Mouse (Mus musculus): ENCODE measurements around the gene Cpeb3. TPM values are rescaled to one million over a fixed set of nuclear protein-coding genes. Genes with fewer than 3 reads are reported as not detected.
"Not testable (repeated sequence)": the region's sequence is repeated elsewhere in the genome, so short reads cannot be mapped to it uniquely, and the experiment has no call there.

Gene Cpeb3
- polyA plus RNA-seq, 1 experiment from 2014 or later = 1.1 TPM

GRCm38 (mm10) chr19:37078064-37078463, 130.3 kb downstream of the Cpeb3 start:
- WGBS = 50% methylated on average over 4 of the region's 4 CpGs
- no peak overlapping the region for H3K9ac ChIP-seq
- no peaks in the 10 kb centered on the region for H3K9me3 ChIP-seq (replicated peaks)
- no peak overlapping the region for H3K4me3 ChIP-seq (replicated peaks)
- no peak overlapping the region for H3K4me2 ChIP-seq (replicated peaks)
- no peaks in the 10 kb centered on the region for H3K27me3 ChIP-seq
- no peak overlapping the region for H3K27ac ChIP-seq (replicated peaks)
- no peak for ATAC-seq (ENCODE audit: insufficient number of reproducible peaks, low FRiP score, low TSS enrichment, low read depth)
- H3K4me1 ChIP-seq = no peaks in the 10 kb centered on the region
- no peaks in the 10 kb centered on the region for H3K36me3 ChIP-seq

DNA sequence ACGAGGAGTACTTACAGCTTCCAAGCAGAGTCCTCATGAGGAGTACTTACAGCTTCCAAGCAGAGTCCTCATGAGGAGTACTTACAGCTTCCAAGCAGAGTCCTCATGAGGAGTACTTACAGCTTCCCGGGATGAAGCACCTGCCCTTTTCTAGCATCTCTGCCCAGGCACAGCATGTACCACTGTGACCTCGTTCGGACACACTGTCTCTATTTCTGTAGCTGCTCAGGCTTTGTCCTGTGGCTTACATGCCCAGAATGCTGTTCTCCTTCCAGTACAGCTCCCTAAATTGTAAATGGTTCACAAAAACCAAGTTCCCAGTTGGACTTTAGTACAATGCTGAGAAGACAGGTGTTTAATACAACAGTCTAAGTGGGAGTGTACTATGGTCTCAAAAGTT, 131.1 kb downstream of the Cpeb3 start:
- WGBS = 86% methylated on average over 4 of the region's 4 CpGs
- H3K9ac ChIP-seq; ATAC-seq (ENCODE audit: insufficient number of reproducible peaks, low FRiP score, low TSS enrichment, low read depth); H3K36me3 ChIP-seq; H3K9me3 ChIP-seq (replicated peaks); H3K4me3 ChIP-seq (replicated peaks); H3K27me3 ChIP-seq; H3K4me2 ChIP-seq (replicated peaks); H3K27ac ChIP-seq (replicated peaks); H3K4me1 ChIP-seq: not testable (repeated sequence)

- WGBS = 70% methylated on average over 4 of the region's 4 CpGs
- H3K4me3 ChIP-seq (replicated peaks) = no peak overlapping the region
- H3K4me2 ChIP-seq (replicated peaks) = no peak overlapping the region
- H3K9me3 ChIP-seq (replicated peaks) = no peaks in the 10 kb centered on the region
- H3K27ac ChIP-seq (replicated peaks) = no peak overlapping the region
- H3K27me3 ChIP-seq = no peaks in the 10 kb centered on the region
- no peak for ATAC-seq (ENCODE audit: insufficient number of reproducible peaks, low FRiP score, low TSS enrichment, low read depth)
- no peaks in the 10 kb centered on the region for H3K4me1 ChIP-seq
- H3K36me3 ChIP-seq = no peaks in the 10 kb centered on the region
- no peak overlapping the region for H3K9ac ChIP-seq
These were observed 131.8 kb downstream of the Cpeb3 start for GRCm38 (mm10) chr19:37076646-37077045.

DNA sequence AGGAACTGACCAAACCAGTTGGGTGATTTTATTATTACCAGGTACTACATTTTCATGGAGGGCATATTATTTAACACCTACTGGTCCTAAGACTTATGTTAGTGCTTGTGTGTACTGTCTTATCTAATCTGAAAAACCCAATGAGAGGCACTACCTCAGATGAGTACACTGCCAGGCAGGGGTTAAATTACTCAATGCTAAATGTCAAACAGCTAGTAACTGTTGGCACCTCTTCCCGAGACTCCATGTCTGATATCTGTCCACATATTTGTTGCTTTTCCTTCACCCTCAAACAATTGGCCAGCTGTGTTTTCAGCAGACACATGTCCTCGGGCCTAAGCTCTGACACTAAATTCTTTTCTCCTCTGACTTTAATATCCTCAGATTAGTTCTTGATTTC, 132.3 kb downstream of the Cpeb3 start:
- H3K9me3 ChIP-seq (replicated peaks) = no peaks in the 10 kb centered on the region
- H3K4me1 ChIP-seq = no peaks in the 10 kb centered on the region
- no peak for ATAC-seq (ENCODE audit: insufficient number of reproducible peaks, low FRiP score, low TSS enrichment, low read depth)
- no peaks in the 10 kb centered on the region for H3K36me3 ChIP-seq
- WGBS = 36% methylated on average over 2 of the region's 2 CpGs
- H3K9ac ChIP-seq = no peak overlapping the region
- no peak overlapping the region for H3K4me3 ChIP-seq (replicated peaks)
- no peak overlapping the region for H3K4me2 ChIP-seq (replicated peaks)
- H3K27ac ChIP-seq (replicated peaks) = no peak overlapping the region
- H3K27me3 ChIP-seq = no peaks in the 10 kb centered on the region

DNA sequence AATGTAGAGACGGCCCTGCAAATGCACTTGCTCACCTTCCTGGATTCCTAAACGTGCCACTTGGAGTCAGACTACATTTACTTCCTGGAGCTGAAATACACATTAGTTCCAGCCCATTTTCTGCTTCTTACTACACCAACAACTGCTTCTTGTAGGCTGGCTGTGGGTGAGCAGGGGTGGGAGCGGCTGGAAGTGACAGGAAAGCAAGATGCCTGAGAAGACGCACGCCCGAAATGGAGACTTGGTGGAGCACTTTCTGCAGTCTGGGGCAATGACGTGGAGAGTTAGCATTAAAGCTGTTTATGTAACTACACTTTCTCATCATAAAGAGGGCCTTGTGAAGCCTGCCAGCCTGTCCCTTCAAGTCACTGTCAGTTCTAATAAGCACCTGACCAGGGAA, 132.7 kb downstream of the Cpeb3 start:
- Histone ChIP-seq H3K4me3 (replicated peaks) (no peak overlapping the region), H3K4me2 (replicated peaks) (no peak overlapping the region), H3K36me3 (no peaks in the 10 kb centered on the region), H3K27ac (replicated peaks) (no peak overlapping the region), H3K4me1 (no peaks in the 10 kb centered on the region), H3K9me3 (replicated peaks) (no peaks in the 10 kb centered on the region), H3K9ac (no peak overlapping the region), H3K27me3 (no peaks in the 10 kb centered on the region)
- ATAC-seq (ENCODE audit: insufficient number of reproducible peaks, low FRiP score, low TSS enrichment, low read depth) = no peak
- WGBS = 55% methylated on average over 7 of the region's 7 CpGs

DNA sequence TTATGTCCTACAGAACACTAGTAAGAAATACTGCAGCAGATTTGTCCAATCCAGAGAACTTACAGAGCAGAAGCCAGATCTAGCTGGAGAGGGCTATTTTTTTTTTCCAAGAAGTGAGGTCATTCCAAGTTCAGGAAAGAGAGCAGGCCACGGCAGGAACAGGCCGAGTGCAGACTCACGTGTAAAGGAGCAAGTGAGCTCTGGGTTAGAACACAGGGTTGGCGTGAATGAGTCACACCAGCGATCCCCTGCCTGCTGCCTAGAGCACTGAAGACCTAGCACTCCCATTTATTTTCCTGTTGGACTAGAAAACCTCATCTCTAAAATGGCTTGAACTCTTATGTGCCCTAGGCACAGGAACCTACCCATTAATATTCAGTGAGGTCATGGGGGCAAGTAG, 133.7 kb downstream of the Cpeb3 start:
- no peak overlapping the region for H3K4me2 ChIP-seq (replicated peaks)
- ATAC-seq (ENCODE audit: insufficient number of reproducible peaks, low FRiP score, low TSS enrichment, low read depth) = no peak
- no peak overlapping the region for H3K27ac ChIP-seq (replicated peaks)
- H3K9me3 ChIP-seq (replicated peaks) = no peaks in the 10 kb centered on the region
- H3K9ac ChIP-seq = no peak overlapping the region
- no peak overlapping the region for H3K4me3 ChIP-seq (replicated peaks)
- WGBS = 59% methylated on average over 5 of the region's 5 CpGs
- H3K36me3 ChIP-seq = no peaks in the 10 kb centered on the region
- H3K4me1 ChIP-seq = no peaks in the 10 kb centered on the region
- H3K27me3 ChIP-seq = no peaks in the 10 kb centered on the region

GRCm38 (mm10) chr19:37074276-37074675, 134.1 kb downstream of the Cpeb3 start:
- Histone ChIP-seq H3K4me2 (replicated peaks) (no peak overlapping the region), H3K4me1 (no peaks in the 10 kb centered on the region), H3K9me3 (replicated peaks) (no peaks in the 10 kb centered on the region), H3K27ac (replicated peaks) (no peak overlapping the region), H3K4me3 (replicated peaks) (no peak overlapping the region), H3K9ac (no peak overlapping the region), H3K27me3 (no peaks in the 10 kb centered on the region), H3K36me3 (no peaks in the 10 kb centered on the region)
- no peak for ATAC-seq (ENCODE audit: insufficient number of reproducible peaks, low FRiP score, low TSS enrichment, low read depth)
- WGBS = 90% methylated on average over 3 of the region's 3 CpGs

DNA sequence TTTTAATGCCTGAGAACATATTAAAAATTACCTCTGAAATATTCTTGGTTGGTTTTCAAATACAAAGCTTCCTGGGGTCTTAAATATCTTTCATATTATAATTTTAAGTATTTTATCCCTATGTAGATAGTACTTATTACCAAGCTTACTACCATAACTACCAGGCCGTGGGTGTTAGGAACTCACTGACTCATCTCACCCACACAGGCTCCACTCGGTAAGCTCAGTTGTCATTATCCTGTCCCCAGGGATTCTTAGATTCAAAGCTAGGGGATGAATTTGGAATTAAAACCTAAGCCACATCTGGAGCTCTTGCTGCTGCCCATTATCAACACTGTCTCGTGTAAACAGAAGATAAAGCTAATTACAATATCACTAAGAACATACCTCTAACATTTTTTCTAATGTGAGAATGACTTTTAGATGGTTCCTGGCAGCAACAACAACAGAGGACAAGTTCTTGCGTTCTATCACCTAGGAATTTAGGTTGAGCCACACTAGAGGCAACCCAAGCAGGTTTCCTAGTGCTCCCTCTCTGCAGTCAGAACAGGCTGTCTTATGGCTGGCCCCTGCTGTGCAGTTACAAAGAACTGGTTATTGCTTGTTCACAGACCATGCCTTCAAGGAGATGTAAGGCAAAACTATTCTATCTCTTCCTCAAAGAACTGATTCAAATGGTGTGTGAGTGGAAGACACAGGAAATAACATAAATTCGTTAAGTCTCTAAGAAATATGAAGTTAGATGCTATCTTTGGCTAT, 135.4 kb downstream of the Cpeb3 start:
- Histone ChIP-seq H3K4me2 (replicated peaks) (no peak overlapping the region), H3K9ac (no peak overlapping the region), H3K4me3 (replicated peaks) (no peak overlapping the region), H3K27me3 (no peaks in the 10 kb centered on the region), H3K4me1 (no peaks in the 10 kb centered on the region), H3K9me3 (replicated peaks) (no peaks in the 10 kb centered on the region), H3K36me3 (no peaks in the 10 kb centered on the region), H3K27ac (replicated peaks) (no peak overlapping the region)
- no peak for ATAC-seq (ENCODE audit: insufficient number of reproducible peaks, low FRiP score, low TSS enrichment, low read depth)
- WGBS = 48% methylated on average over 5 of the region's 5 CpGs

DNA sequence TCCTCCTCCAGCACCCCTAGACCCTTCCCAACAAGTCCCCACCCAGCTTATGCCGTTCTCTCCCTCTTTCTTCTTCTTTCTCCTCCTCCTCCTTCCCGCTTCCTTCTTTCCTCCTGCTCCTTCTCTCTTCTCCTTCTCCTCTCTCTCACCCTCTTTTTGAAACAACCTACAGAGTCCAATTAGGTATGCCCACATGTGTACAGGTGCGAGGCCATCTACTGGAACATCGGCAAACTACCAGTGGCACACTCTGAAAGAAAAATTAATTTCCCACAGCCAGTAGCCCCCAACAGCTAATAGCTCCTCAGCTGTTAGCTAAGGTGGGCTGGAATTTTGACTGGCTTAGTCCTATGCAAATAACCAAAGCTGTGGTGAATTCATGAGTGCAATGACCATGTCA, 139.2 kb downstream of the Cpeb3 start:
- Histone ChIP-seq H3K27me3 (no peaks in the 10 kb centered on the region), H3K4me2 (replicated peaks) (no peak overlapping the region), H3K27ac (replicated peaks) (no peak overlapping the region), H3K4me1 (no peaks in the 10 kb centered on the region), H3K9ac (no peak overlapping the region), H3K4me3 (replicated peaks) (no peak overlapping the region), H3K36me3 (no peaks in the 10 kb centered on the region), H3K9me3 (replicated peaks) (no peaks in the 10 kb centered on the region)
- no peak for ATAC-seq (ENCODE audit: insufficient number of reproducible peaks, low FRiP score, low TSS enrichment, low read depth)
- WGBS = 80% methylated on average over 4 of the region's 4 CpGs

DNA sequence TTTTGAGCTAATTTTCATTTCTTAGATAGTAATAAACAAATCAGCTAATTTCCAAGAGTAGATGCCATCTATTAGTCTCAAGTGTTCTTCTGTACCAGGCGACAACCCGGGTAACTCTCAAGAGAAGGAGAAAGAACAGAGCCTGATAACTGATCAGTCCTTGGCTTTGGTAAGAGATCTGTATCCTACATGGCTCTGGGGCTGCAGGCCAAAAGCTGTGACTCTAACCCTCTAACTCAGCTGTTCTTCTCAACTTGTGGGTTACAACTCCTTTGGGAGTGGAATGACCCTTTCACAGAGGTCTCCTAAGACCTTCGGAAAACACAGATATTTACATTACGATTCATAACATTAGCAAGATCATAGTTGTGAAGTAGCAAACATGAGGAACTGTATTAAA, 148.3 kb downstream of the Cpeb3 start:
- ATAC-seq (ENCODE audit: insufficient number of reproducible peaks, low FRiP score, low TSS enrichment, low read depth) = no peak

GRCm38 (mm10) chr19:37059623-37060022, 148.8 kb downstream of the Cpeb3 start:
- Histone ChIP-seq H3K4me3 (replicated peaks) (no peak overlapping the region), H3K9me3 (replicated peaks) (no peaks in the 10 kb centered on the region), H3K36me3 (no peaks in the 10 kb centered on the region), H3K27ac (replicated peaks) (peak overlapping the region; percentile 22; the same call in 1 of the 2 replicates), H3K4me1 (no peaks in the 10 kb centered on the region), H3K9ac (no peak overlapping the region), H3K27me3 (no peaks in the 10 kb centered on the region), H3K4me2 (replicated peaks) (no peak overlapping the region)
- no peak for ATAC-seq (ENCODE audit: insufficient number of reproducible peaks, low FRiP score, low TSS enrichment, low read depth)
- 27% methylated on average over 2 of the region's 2 CpGs for WGBS

More for the DNA sequence above, 148.3 kb downstream of the Cpeb3 start:
- H3K27me3 ChIP-seq = no peaks in the 10 kb centered on the region
- no peaks in the 10 kb centered on the region for H3K36me3 ChIP-seq
- WGBS = 85% methylated on average over 4 of the region's 4 CpGs
- H3K27ac ChIP-seq (replicated peaks) = no peak overlapping the region
- H3K4me2 ChIP-seq (replicated peaks) = no peak overlapping the region
- H3K4me1 ChIP-seq = no peaks in the 10 kb centered on the region
- no peaks in the 10 kb centered on the region for H3K9me3 ChIP-seq (replicated peaks)
- no peak overlapping the region for H3K4me3 ChIP-seq (replicated peaks)
- no peak overlapping the region for H3K9ac ChIP-seq
